Mouse (Mus musculus) MEL (cell line): ENCODE measurements around the gene Dnah10. TPM values are rescaled to one million over a fixed set of nuclear protein-coding genes. Genes with fewer than 3 reads are reported as not detected.

Experiments
- DNase-seq: peaks from one replicate; pipeline ENCODE4 v3.0.0; 2011; ENCODE audit warnings: low read depth, low spot score
- H3K27ac ChIP-seq: 2 replicates; pipeline ENCODE4 v1.5.1; 2012; ENCODE audit warnings: low read depth, mild to moderate bottlenecking, control low read depth, low read length, moderate library complexity; ENCODE audit not compliant: control insufficient read depth
- H3K27me3 ChIP-seq, 2 experiments: fragments of 150-350 bp in 1 of 2; sonication (generic) in 1 of 2; 2 replicates each; pipeline ENCODE4 v1.6.1; 2012; ENCODE audit warnings: low read length in 2 of 2, mild to moderate bottlenecking in 2 of 2, improper control_type of control experiment in 1 of 2, moderate library complexity in 1 of 2; ENCODE audit not compliant: insufficient read depth in 2 of 2, control insufficient read depth in 1 of 2
- H3K36me3 ChIP-seq, 2 experiments: 2 replicates each; pipeline ENCODE4 v1.6.1; 2012 to 2014; ENCODE audit warnings: low read length in 2 of 2, improper control_type of control experiment in 1 of 2, inconsistent platforms in 1 of 2, mild to moderate bottlenecking in 1 of 2; ENCODE audit not compliant: insufficient read depth in 2 of 2, control insufficient read depth in 1 of 2
- H3K4me1 ChIP-seq, 2 experiments: fragments of 150-350 bp in 1 of 2; sonication (generic) in 1 of 2; 2 replicates each; pipeline ENCODE4 v1.6.1; 2012; ENCODE audit warnings: low read length in 2 of 2, improper control_type of control experiment in 1 of 2, mild to moderate bottlenecking in 1 of 2; ENCODE audit not compliant: insufficient read depth in 2 of 2, control insufficient read depth in 1 of 2
- H3K4me3 ChIP-seq, 2 experiments: fragments of 150-350 bp in 1 of 2; sonication (generic) in 1 of 2; 2 replicates each; pipeline ENCODE4 v1.5.1; 2012; ENCODE audit warnings: low read depth in 2 of 2, low read length in 2 of 2, mild to moderate bottlenecking in 2 of 2, moderate library complexity in 2 of 2, control low read depth in 1 of 2, improper control_type of control experiment in 1 of 2; ENCODE audit not compliant: control insufficient read depth in 1 of 2, insufficient read depth in 1 of 2
- H3K79me2 ChIP-seq: 2 replicates; pipeline ENCODE4 v1.6.1; 2012; ENCODE audit warnings: mild to moderate bottlenecking, low read length, moderate library complexity; ENCODE audit not compliant: control insufficient read depth, poor library complexity, insufficient read depth
- H3K9ac ChIP-seq: 2 replicates; pipeline ENCODE4 v1.6.1; 2012; ENCODE audit warnings: low read depth, mild to moderate bottlenecking, control low read depth, low read length, moderate library complexity; ENCODE audit not compliant: control insufficient read depth, poor library complexity, severe bottlenecking
- H3K9me3 ChIP-seq: fragments of 150-350 bp; sonication (generic); replicated peaks from 2 replicates; pipeline ENCODE4 v1.6.1; 2012; ENCODE audit warnings: mild to moderate bottlenecking, low read length, improper control_type of control experiment, moderate library complexity; ENCODE audit not compliant: insufficient read depth
- CHD1 ChIP-seq: IDR thresholded peaks from 2 replicates; pipeline ENCODE4 v1.6.1; 2012; ENCODE audit warnings: low read depth, mild to moderate bottlenecking, inconsistent platforms, low read length, improper control_type of control experiment
- CHD2 ChIP-seq: IDR thresholded peaks from 2 replicates; pipeline ENCODE4 v1.6.1; 2011; ENCODE audit warnings: low read length, improper control_type of control experiment
- JUND ChIP-seq: IDR thresholded peaks from 2 replicates; pipeline ENCODE4 v1.6.1; 2011; ENCODE audit warnings: low read depth, mild to moderate bottlenecking, improper control_type of control experiment, low read length
- KAT2A ChIP-seq: conservative IDR thresholded peaks from 2 replicates; pipeline ENCODE4 v1.6.1; 2012; ENCODE audit warnings: low read depth, low read length, improper control_type of control experiment, inconsistent platforms
- MAFK ChIP-seq: IDR thresholded peaks from 2 replicates; pipeline ENCODE4 v1.6.1; 2011; ENCODE audit warnings: low read depth, mild to moderate bottlenecking, low read length, improper control_type of control experiment, borderline replicate concordance
- MAX ChIP-seq: IDR thresholded peaks from 2 replicates; pipeline ENCODE4 v1.6.1; 2011; ENCODE audit warnings: low read length, improper control_type of control experiment
- MXI1 ChIP-seq: IDR thresholded peaks from 2 replicates; pipeline ENCODE4 v1.6.1; 2011; ENCODE audit warnings: mild to moderate bottlenecking, low read depth, low read length, improper control_type of control experiment
- POLR2AphosphoS2 ChIP-seq: IDR thresholded peaks from 2 replicates; pipeline ENCODE4 v1.6.1; 2011; ENCODE audit warnings: low read length, improper control_type of control experiment
- POLR2AphosphoS5 ChIP-seq: IDR thresholded peaks from 2 replicates; pipeline ENCODE4 v1.6.1; 2012; ENCODE audit warnings: low read depth, borderline replicate concordance, mild to moderate bottlenecking, inconsistent platforms, low read length, moderate library complexity, mixed read lengths
- TAL1 ChIP-seq: IDR thresholded peaks from 2 replicates; pipeline ENCODE4 v1.6.1; 2012; ENCODE audit warnings: mild to moderate bottlenecking, inconsistent platforms, low read length, moderate library complexity, mixed read lengths
- TBP ChIP-seq: IDR thresholded peaks from 2 replicates; pipeline ENCODE4 v1.8.0; 2011; ENCODE audit warnings: low read depth, low read length, improper control_type of control experiment
- UBTF ChIP-seq: IDR thresholded peaks from 2 replicates; pipeline ENCODE4 v1.6.1; 2012; ENCODE audit warnings: low read depth, mild to moderate bottlenecking, inconsistent platforms, low read length, improper control_type of control experiment, moderate library complexity, borderline replicate concordance; ENCODE audit not compliant: insufficient read depth
- USF1 ChIP-seq: IDR thresholded peaks from 2 replicates; pipeline ENCODE4 v1.6.1; 2014; ENCODE audit warnings: low read depth, mild to moderate bottlenecking, inconsistent platforms, low read length, improper control_type of control experiment, moderate library complexity
- USF2 ChIP-seq, 2 experiments: IDR thresholded peaks; 2 replicates each; pipeline ENCODE4 v1.6.1; 2011 to 2012; ENCODE audit warnings: improper control_type of control experiment in 2 of 2, low read length in 2 of 2, borderline replicate concordance in 1 of 2, inconsistent platforms in 1 of 2, low read depth in 1 of 2, mild to moderate bottlenecking in 1 of 2; ENCODE audit not compliant: insufficient read depth in 1 of 2
- ZKSCAN1 ChIP-seq: IDR thresholded peaks from 2 replicates; pipeline ENCODE4 v1.6.1; 2012; ENCODE audit warnings: low read depth, mild to moderate bottlenecking, inconsistent platforms, low read length, improper control_type of control experiment, moderate library complexity
- polyA plus RNA-seq, 2 experiments: library from polyadenylated mRNA; stranded (reverse) in 1 of 2; unstranded in 1 of 2; fragments of >175 nt in 1 of 2; fragments of >200 nt in 1 of 2; gene quantifications; 2 replicates each; pipeline versions ENCODE4 v1.2.1 to v1.2.4; 2012; ENCODE audit warnings: low replicate concordance in 2 of 2, low read depth in 1 of 2; ENCODE audit not compliant: insufficient read length in 2 of 2, insufficient read depth in 1 of 2, missing spikeins in 1 of 2
- total RNA-seq: library from RNA; depleted of rRNA; stranded (reverse); fragments of 300-350 nt; gene quantifications from 2 replicates; pipeline ENCODE4 v1.2.3, GENCODE M21; 2012; rRNA removed

The Dnah10 gene
- total RNA-seq (0.03 and 0.04 TPM in 2 replicates), polyA plus RNA-seq (under 1 TPM in 1 of 2 experiments, not detected in 1; 0.11 TPM)

DNA sequence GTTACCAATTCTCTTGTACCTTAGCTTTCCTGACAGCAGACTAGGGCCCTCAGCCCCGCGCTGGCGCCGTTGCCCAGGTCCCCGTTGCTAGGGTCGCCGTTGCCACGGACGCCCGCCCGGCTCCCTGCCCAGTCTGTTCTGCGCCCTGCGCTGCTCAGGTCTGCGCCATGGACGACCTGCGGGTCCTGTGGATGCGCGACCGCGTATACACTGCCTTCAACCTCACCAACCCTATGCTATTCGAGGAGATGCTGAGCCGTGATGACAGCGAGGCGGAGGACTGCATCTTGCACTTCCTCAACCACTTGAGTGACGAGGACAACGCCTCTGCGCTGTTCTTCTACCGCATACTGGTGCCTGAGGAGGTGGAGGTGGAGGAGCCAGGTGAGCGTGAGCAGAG is at the start of gene Dnah10:
Dnah10 (plus strand) TSS at position 89 of the 400 bp plus-strand sequence.
- Histone ChIP-seq H3K27me3 (no peaks in the 10 kb centered on the region), H3K79me2 (no peaks in the 10 kb centered on the region), H3K9ac (no peak within 1 kb of the TSS), H3K36me3 (no peaks in the 10 kb centered on the region), H3K4me1 (peaks cover 0 to 4% of the 10 kb centered on the region in 2 experiments; a peak in 1 of 4 replicates), H3K9me3 (no peaks in the 10 kb centered on the region), H3K27ac (no peak within 1 kb of the TSS), H3K4me3 (no peak within 1 kb of the TSS)
- no peak for TF ChIP-seq USF1
- no peak for TF ChIP-seq CHD1
- no peak for TF ChIP-seq ZKSCAN1
- no peak for TF ChIP-seq TBP
- TF ChIP-seq USF2 (IDR thresholded peaks at IDR 0.05; ENCODE audit: borderline replicate concordance in 1 of 2, insufficient read depth in 1 of 2, low read depth in 1 of 2, low read length in 2 of 2) = no peak
- no peak for DNase-seq

DNA sequence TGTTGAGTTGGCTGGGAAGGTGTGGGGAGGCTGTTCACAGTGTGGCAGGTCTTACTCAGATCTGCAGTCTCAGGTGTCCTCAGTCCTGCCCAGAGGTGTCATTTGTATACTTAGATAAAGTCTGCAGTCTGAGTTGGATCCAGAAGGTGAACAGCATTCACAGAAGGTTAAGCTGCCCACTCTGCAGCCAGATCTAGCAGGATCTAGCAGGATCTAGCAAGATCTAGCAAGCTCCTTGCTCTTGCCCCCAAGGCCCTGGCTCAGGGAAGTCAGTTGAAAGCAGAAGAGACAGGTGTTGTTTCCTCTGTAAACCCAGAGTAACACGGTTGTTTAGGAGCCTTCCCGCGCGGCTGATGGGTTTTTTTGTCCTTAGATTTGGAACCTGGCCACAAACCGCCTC is 11.1 kb upstream of the Dnah10 start:
- Histone ChIP-seq H3K9ac (no peak overlapping the region), H3K4me3 (no peak overlapping the region), H3K36me3 (peaks cover 0 to 1% of the 10 kb centered on the region in 2 experiments; a peak in 1 of 4 replicates), H3K9me3 (no peaks in the 10 kb centered on the region), H3K4me1 (no peaks in the 10 kb centered on the region), H3K27ac (no peak overlapping the region), H3K27me3 (no peaks in the 10 kb centered on the region), H3K79me2 (no peaks in the 10 kb centered on the region)
- no peak for TF ChIP-seq UBTF
- no peak for TF ChIP-seq CHD2
- no peak for TF ChIP-seq ZKSCAN1
- TF ChIP-seq POLR2AphosphoS2 = no peak
- no peak for TF ChIP-seq POLR2AphosphoS5
- no peak for TF ChIP-seq MXI1
- no peak for DNase-seq

DNA sequence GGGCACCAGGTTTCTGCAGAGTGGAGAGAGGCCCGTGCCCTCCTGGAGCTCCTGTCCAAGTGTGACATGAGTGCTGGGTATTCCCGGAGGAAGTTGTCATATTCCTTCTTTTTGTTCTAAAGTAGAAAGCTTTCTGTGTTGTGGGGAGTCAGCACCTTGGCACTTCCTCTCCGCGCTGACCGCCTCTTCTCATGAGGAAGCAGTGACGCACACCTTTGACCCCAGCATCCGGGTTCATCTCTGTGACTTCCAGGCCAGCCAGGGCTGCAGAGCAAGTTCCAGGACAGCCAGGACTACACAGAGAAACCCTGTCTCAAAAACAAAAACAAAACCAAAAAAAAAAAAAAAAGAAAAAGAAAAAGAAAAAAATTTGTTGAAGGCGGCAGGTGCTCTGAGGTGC is 9.8 kb upstream of the Dnah10 start:
- DNase-seq = no peak
- H3K27me3 ChIP-seq = no peaks in the 10 kb centered on the region
- no peaks in the 10 kb centered on the region for H3K4me1 ChIP-seq
- no peaks in the 10 kb centered on the region for H3K79me2 ChIP-seq
- H3K36me3 ChIP-seq = peaks cover 0 to 4% of the 10 kb centered on the region in 2 experiments; a peak in 1 of 4 replicates
- H3K9ac ChIP-seq = no peak overlapping the region
- no peak overlapping the region for H3K4me3 ChIP-seq
- no peaks in the 10 kb centered on the region for H3K9me3 ChIP-seq
- H3K27ac ChIP-seq = no peak overlapping the region
- TF ChIP-seq TAL1 = no peak
- no peak for TF ChIP-seq CHD1
- TF ChIP-seq JUND = no peak
- no peak for TF ChIP-seq KAT2A
- no peak for TF ChIP-seq MAFK
- TF ChIP-seq MAX = no peak
